Mouse (Mus musculus): ENCODE measurements at regions not wholly inside any gene's neighbourhood (a gene's known extent, or its start where the extent isn't known, plus 50 kb on each side); places are given as distances from the start of the nearest gene placed in this dataset.
"Not testable (repeated sequence)": the region's sequence is repeated elsewhere in the genome, so short reads cannot be mapped to it uniquely, and the experiment has no call there.

GRCm38 (mm10) chr2:92664939-92665338, 65.4 kb downstream of the Chst1 start:
- DNase-seq (ENCODE audit: low spot score in 2 of 2) = no peak

- no peak for DNase-seq (ENCODE audit: low spot score in 2 of 2)
These were observed 67.7 kb downstream of the Chst1 start for GRCm38 (mm10) chr2:92667192-92667591.

GRCm38 (mm10) chr2:92667756-92668155, 68.2 kb downstream of the Chst1 start:
- no peak for DNase-seq (ENCODE audit: low spot score in 2 of 2)

GRCm38 (mm10) chr2:92669431-92670081, 70.0 kb downstream of the Chst1 start:
- not testable (repeated sequence) for DNase-seq (ENCODE audit: low spot score in 2 of 2)

GRCm38 (mm10) chr2:92671586-92671985, 72.1 kb downstream of the Chst1 start:
- DNase-seq (ENCODE audit: low spot score in 2 of 2) = no peak

GRCm38 (mm10) chr2:92672106-92672505, 72.6 kb downstream of the Chst1 start:
- DNase-seq (ENCODE audit: low spot score in 2 of 2) = peak; percentile 61 to 64

GRCm38 (mm10) chr2:92673064-92673813, 73.7 kb downstream of the Chst1 start:
- DNase-seq (ENCODE audit: low spot score in 2 of 2) = no peak

- DNase-seq (ENCODE audit: low spot score in 2 of 2) = no peak
These were observed 74.4 kb downstream of the Chst1 start for GRCm38 (mm10) chr2:92673931-92674330.

GRCm38 (mm10) chr2:92675247-92675646, 75.7 kb downstream of the Chst1 start:
- DNase-seq (ENCODE audit: low spot score in 2 of 2) = peak; percentile 90 to 92

GRCm38 (mm10) chr2:92678276-92678930, 78.9 kb downstream of the Chst1 start:
- DNase-seq (ENCODE audit: low spot score in 2 of 2) = no peak

GRCm38 (mm10) chr2:92678999-92679704, 79.6 kb downstream of the Chst1 start:
- no peak for DNase-seq (ENCODE audit: low spot score in 2 of 2)

GRCm38 (mm10) chr2:92682256-92682655, 82.7 kb downstream of the Chst1 start:
- DNase-seq (ENCODE audit: low spot score in 2 of 2) = no peak

GRCm38 (mm10) chr2:92687702-92688101, 88.2 kb downstream of the Chst1 start:
- DNase-seq (ENCODE audit: low spot score in 2 of 2) = no peak

GRCm38 (mm10) chr2:92689203-92689602, 89.7 kb downstream of the Chst1 start:
- peak in 1 of 2 experiments; percentile 65 for DNase-seq (ENCODE audit: low spot score in 2 of 2)

- DNase-seq (ENCODE audit: low spot score in 2 of 2) = no peak
These were observed 90.8 kb downstream of the Chst1 start for GRCm38 (mm10) chr2:92690304-92690703.

GRCm38 (mm10) chr2:92691438-92691837, 91.9 kb downstream of the Chst1 start:
- DNase-seq (ENCODE audit: low spot score in 2 of 2) = no peak

- peak in 1 of 2 experiments; percentile 67 for DNase-seq (ENCODE audit: low spot score in 2 of 2)
These were observed 93.1 kb downstream of the Chst1 start for GRCm38 (mm10) chr2:92692623-92693022.

GRCm38 (mm10) chr2:92693024-92693423, 93.5 kb downstream of the Chst1 start:
- no peak for DNase-seq (ENCODE audit: low spot score in 2 of 2)

GRCm38 (mm10) chr2:92694797-92695196, 95.3 kb downstream of the Chst1 start:
- no peak for DNase-seq (ENCODE audit: low spot score in 2 of 2)

- no peak for DNase-seq (ENCODE audit: low spot score in 2 of 2)
These were observed 96.4 kb downstream of the Chst1 start for GRCm38 (mm10) chr2:92695869-92696268.

- no peak for DNase-seq (ENCODE audit: low spot score in 2 of 2)
These were observed 98.2 kb downstream of the Chst1 start for GRCm38 (mm10) chr2:92697721-92698120.

GRCm38 (mm10) chr2:92699360-92699759, 99.9 kb downstream of the Chst1 start:
- DNase-seq (ENCODE audit: low spot score in 2 of 2) = no peak
